Mouse (Mus musculus) cerebellum, adult 2 months (tissue): ENCODE measurements at regions not wholly inside any gene's neighbourhood (a gene's known extent, or its start where the extent isn't known, plus 50 kb on each side); places are given as distances from the start of the nearest gene placed in this dataset.

Experiments used
- CTCF ChIP-seq: fragments of 200-500 bp; IDR thresholded peaks from 2 replicates; pipeline ENCODE4 v1.5.1; 2011; ENCODE audit warnings: low read depth, mild to moderate bottlenecking, control low read depth, low read length, moderate library complexity, borderline replicate concordance; ENCODE audit not compliant: insufficient read depth
- POLR2A ChIP-seq: fragments of 200-500 bp; IDR thresholded peaks from 2 replicates; pipeline ENCODE4 v1.6.1; 2011; ENCODE audit warnings: low read length, control low read depth, borderline replicate concordance; ENCODE audit not compliant: insufficient read depth

DNA sequence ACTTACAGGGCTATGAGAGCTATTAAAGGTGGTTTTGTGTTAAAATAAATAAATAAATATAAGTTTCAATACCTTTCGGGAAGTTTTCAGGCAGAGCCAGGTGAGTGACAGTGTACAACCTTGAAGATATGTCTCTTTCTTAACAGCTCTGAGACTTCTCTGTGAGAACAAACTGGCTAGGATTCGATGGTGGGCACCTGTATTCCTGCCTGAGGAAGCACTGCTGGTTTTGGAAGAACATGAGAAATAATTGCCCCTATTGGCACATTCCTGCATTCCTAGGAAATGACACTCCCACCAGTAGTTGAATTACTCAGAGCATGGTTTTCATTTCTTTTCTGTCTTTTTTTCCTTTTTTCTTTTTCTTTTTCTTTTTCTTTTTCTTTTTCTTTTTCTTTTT lies 277.8 kb upstream of the Pbx1 start:
- TF ChIP-seq CTCF (no peak), POLR2A (no peak)
